Mouse (Mus musculus): ENCODE data around the gene Gm49318.

The Gm49318 gene

GRCm38 (mm10) chr9:22030386-22030785 lies 40.7 kb downstream of the Gm49318 start:
- no peak for DNase-seq (ENCODE audit: low spot score in 2 of 2)

GRCm38 (mm10) chr9:22028467-22028866 lies 42.6 kb downstream of the Gm49318 start:
- no peak for DNase-seq (ENCODE audit: low spot score in 2 of 2)

DNA sequence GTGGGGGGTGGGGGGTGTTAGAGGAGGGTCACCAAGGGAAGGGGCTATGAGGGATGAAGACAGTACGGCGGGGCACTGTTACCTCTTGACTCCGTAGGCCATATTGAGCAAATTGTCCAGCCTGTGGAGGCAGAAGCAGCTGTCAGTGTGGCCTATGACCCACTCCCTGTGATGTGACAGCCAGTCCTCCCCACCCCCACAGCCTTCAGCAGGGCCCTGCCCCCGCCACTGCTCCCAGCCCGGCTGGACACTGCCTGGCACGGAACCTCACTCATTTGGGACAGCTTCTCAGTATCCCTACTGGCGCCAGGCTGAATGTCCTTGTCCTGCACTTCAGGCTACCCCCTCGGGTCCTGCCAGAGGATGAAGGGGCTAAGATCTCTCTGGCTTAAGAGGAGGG lies 46.5 kb downstream of the Gm49318 start:
- DNase-seq (ENCODE audit: low spot score in 2 of 2): no peak

- no peak for DNase-seq (ENCODE audit: low spot score in 2 of 2)
Observed at GRCm38 (mm10) chr9:22017208-22017825, 53.7 kb downstream of the Gm49318 start.

- DNase-seq (ENCODE audit: low spot score in 2 of 2): no peak
Observed at GRCm38 (mm10) chr9:22016245-22016644, 54.8 kb downstream of the Gm49318 start.

DNA sequence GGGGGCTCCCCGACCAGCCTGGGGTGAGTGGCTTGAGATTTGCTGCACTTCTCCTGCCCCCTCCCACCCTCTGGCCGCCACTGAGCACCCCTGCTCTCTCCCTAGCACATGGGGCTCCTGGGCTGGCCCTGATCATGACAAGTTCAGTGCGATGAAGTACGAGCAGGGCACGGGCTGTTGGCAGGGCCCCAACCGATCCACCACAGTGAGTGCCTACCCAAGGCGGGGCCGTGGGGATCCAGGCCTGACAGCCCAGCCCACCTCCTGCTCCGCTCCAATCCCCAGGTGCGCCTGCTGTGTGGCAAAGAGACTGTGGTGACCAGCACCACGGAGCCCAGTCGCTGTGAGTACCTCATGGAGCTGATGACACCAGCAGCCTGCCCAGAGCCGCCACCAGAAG lies 58.3 kb downstream of the Gm49318 start:
- DNase-seq (ENCODE audit: low spot score in 2 of 2): no peak

GRCm38 (mm10) chr9:22011055-22011454 lies 60.0 kb downstream of the Gm49318 start:
- no peak for DNase-seq (ENCODE audit: low spot score in 2 of 2)

DNA sequence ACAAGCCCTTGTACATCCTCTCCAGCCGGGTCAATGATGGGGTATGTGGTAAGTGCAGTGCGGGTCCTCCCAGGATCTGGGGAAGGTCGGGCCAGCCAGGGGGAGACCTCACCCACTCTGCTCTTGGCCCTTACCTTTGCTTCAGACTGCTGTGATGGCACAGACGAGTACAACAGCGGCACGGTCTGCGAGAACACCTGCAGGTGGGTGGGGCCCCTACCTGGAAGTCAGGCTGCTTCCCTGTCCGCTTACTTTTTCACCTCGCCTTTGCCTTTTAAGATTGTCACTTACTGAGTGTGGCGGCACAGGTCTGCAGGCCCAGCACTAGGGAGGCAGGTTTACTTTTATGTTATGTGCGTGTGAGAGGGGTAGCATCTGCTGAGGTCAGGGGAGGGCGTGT lies 66.5 kb downstream of the Gm49318 start:
- no peak for DNase-seq (ENCODE audit: low spot score in 2 of 2)

DNA sequence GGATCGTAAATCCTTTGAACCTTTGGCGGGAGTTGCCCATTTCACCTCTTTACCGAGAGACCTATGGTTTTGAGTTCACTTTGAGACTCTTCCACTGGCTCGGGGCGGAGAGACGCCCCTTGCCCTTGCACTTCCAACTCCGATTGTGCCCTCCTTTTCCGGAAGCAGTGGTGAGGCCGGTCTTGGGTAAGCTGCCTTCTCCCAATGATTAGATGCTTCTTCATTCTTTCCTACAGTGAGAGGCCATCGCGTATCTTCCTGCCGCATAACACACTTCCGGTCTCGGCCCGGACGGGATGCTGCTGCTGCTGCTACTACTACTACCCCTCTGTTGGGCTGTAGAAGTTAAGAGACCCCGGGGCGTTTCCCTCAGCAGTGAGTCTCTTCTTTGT lies 67.9 kb downstream of the Gm49318 start:
- DNase-seq (ENCODE audit: low spot score in 2 of 2): no peak

- peak; percentile 98 to 99 for DNase-seq (ENCODE audit: low spot score in 2 of 2)
Observed at GRCm38 (mm10) chr9:22002194-22003162, 68.6 kb downstream of the Gm49318 start, which contains the start of the genes Ccdc151 and Prkcsh. TSS of gene Ccdc151 (minus strand) at chr9:22002634. TSS of gene Prkcsh (plus strand) at chr9:22002806.

DNA sequence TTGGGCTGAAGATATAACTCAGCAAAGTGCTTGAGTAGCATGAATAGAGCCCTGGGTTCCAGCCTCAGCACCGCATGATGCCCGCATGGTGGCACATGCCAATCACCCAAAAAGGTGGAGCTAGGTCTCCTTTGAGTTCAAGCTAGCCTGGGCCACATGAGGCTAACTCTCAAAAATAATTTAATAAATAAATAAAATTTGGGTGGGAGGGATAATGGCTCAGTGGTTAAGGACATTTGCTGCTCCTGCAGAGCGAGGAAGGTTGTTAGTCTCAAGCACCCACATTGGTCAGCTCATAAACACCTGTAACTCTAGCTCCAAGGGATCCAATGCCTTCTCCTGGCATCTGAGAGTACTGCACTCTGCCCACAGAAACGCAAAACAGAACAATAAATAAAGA lies 69.4 kb downstream of the Gm49318 start:
- DNase-seq (ENCODE audit: low spot score in 2 of 2): no peak

- no peak for DNase-seq (ENCODE audit: low spot score in 2 of 2)
Observed at GRCm38 (mm10) chr9:22000296-22000695, 70.8 kb downstream of the Gm49318 start.

- no peak for DNase-seq (ENCODE audit: low spot score in 2 of 2)
Observed at GRCm38 (mm10) chr9:21996178-21996867, 74.7 kb downstream of the Gm49318 start.

GRCm38 (mm10) chr9:21992227-21992626 lies 78.8 kb downstream of the Gm49318 start:
- DNase-seq (ENCODE audit: low spot score in 2 of 2): no peak

GRCm38 (mm10) chr9:21989230-21990110 lies 81.6 kb downstream of the Gm49318 start, which contains the start of gene Rgl3:
TSS of gene Rgl3 (minus strand) at chr9:21989446.
- DNase-seq (ENCODE audit: low spot score in 2 of 2): no peak

GRCm38 (mm10) chr9:21988421-21989101 lies 82.5 kb downstream of the Gm49318 start:
- no peak for DNase-seq (ENCODE audit: low spot score in 2 of 2)

DNA sequence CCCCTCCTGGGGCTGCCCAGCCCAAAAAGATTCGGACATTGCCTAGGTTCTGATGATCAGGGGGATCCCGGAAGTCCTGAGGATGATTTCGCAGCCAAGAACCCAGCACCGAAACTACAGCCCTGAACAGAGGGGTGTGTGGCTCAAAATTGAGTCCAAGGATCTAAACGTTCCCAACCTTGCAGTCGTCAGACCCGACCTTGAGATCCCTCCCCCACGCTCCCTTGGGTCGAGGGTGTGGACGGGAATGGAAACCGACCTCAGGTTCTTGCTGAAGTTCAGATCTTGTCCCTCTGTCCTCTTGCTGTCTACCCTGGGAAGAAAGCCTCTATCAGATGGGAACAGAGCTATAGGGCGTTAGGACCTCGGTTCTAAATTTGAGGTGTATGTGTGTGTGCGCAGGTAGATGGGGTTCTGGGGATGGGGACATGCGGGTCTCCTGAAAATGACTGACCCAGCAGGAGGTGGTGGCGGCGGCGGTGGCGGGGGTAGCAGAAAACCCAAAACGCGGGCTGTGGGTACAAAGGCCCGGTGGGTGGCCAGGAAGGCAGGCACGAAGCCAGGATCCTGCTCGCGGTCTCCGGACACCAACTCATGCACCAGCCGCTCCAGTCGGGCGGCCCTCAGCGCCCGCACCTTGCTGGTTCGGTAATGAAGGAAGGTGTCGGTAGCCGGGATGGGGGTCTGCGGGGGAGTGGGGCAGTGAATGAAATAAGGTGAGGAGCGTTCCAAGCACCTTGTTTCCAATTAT lies 83.3 kb downstream of the Gm49318 start:
- DNase-seq (ENCODE audit: low spot score in 2 of 2): no peak

Data from natural killer cell, adult 2 months (primary cell).